Mouse (Mus musculus) limb, embryonic 10.5 days (tissue): ENCODE data around the gene Mrc1. TPM values are rescaled to one million over a fixed set of nuclear protein-coding genes. Genes with fewer than 3 reads are reported as not detected.

Source experiments
- microRNA counts: library from miRNA; unstranded; fragments of <30 nt; microRNA quantifications from one replicate; lab custom pipeline; 2017
- microRNA-seq: library from miRNA; unstranded; fragments of <30 nt; microRNA quantifications from one replicate; pipeline ENCODE4, GENCODE M21; 2017
- polyA plus RNA-seq: library from polyadenylated mRNA; unstranded; fragments of >200 nt; fragmentation: Nextera tagmentation; extraction: Ambion mirVana; gene quantifications from 2 replicates; pipeline ENCODE4 v1.2.1, GENCODE M21; 2016

Mrc1 gene
- polyA plus RNA-seq, 1 experiment from 2014 or later, result 1.4 TPM

MicroRNA genes within 50 kb of the gene (microRNA counts, 519-probe panel; counts per million panel counts)
- 684 counts per million, percentile 72 among the panel's probes with 10 or more counts for microRNA mmu-miR-511 (lab: Ali Mortazavi, UCI)

Small RNAs within 50 kb of the gene (microRNA-seq; reads per million reads assigned to microRNA genes)
- not detected for gene Mir511

Other genes with a start within 250 kb of the Mrc1 start
- 43.3 and 54.9 TPM in 2 replicates for gene Hacd1, start 173.3 kb upstream of the Mrc1 start, polyA plus RNA-seq
- 65.6 and 73.7 TPM in 2 replicates for gene Stam, start 155.3 kb upstream of the Mrc1 start, polyA plus RNA-seq
- gene Tmem236, start 54.9 kb upstream of the Mrc1 start, polyA plus RNA-seq, result not detected in 2 replicates
- gene Slc39a12, start 158.9 kb downstream of the Mrc1 start, polyA plus RNA-seq, result 0.05 TPM in 1 of 2 replicates, not detected in the other